In genomic region chr7:142630691-142631090, GRCm38 (mm10) we compare ENCODE assay signal across 22 mouse cellular contexts. TPM values are rescaled to one million over a fixed set of nuclear protein-coding genes. Genes with fewer than 3 reads are reported as not detected.
DNase-seq lines count a peak whose midpoint lies in the region; ATAC-seq and TF ChIP-seq lines count a peak whose summit lies in the region.
"Had no signal": no experiment of that assay in that cellular context is flagged by ENCODE, and none has a peak within 500 bp of the region (broad histone marks: within the 10 kb centered on the region; RNA-seq: fewer than 3 reads in every experiment).

No protein-coding gene starts in this region.

- TF ChIP-seq CTCF in liver, adult 2 months (IDR thresholded peaks at IDR 0.05; ENCODE audit: low read depth, low read length), result no peak
- TF ChIP-seq CTCF in stomach, postnatal 0 days (IDR thresholded peaks at IDR 0.05; ENCODE audit: low read depth), result no peak

- no peak for TF ChIP-seq POLR2A in liver, adult 2 months (IDR thresholded peaks at IDR 0.05; ENCODE audit: extremely low read depth, insufficient read depth, low read length)

- H3K79me2 ChIP-seq in liver, adult 2 months (ENCODE audit: control insufficient read depth, insufficient read depth, low read length), result no peaks in the 10 kb centered on the region

- no peak for TF ChIP-seq EP300 in stomach, postnatal 0 days (optimal IDR thresholded peaks at IDR 0.05)

- H3K27ac ChIP-seq in liver, adult 2 months (replicated peaks; ENCODE audit: insufficient read depth, low read depth, low read length), result no peak overlapping the region
- H3K27ac ChIP-seq in heart, embryonic 11.5 days (ENCODE audit: low read depth, low read length), result no peak overlapping the region
- H3K27ac ChIP-seq in stomach, postnatal 0 days (replicated peaks), result no peak overlapping the region
- H3K27ac ChIP-seq: hindbrain, embryonic 15.5 days; liver, embryonic 15.5 days had no signal

- DNase-seq in adrenal gland, postnatal 10 days, result peak; percentile 73
- DNase-seq in adrenal gland, postnatal 4 days (ENCODE audit: low spot score in 2 of 2), result no peak
- DNase-seq in liver, adult 2 months (ENCODE audit: extremely low read depth, low read depth, low spot score), result peak; percentile 92
- no peak for DNase-seq in liver
- peak; percentile 83 for DNase-seq in cerebellum, adult 11-12 months
- peak; percentile 82 to 83 for DNase-seq in cerebellum, postnatal 36 days
- DNase-seq in stomach, postnatal 0 days (ENCODE audit: low spot score), result no peak
- DNase-seq: kidney, adult 8-10 months; kidney, postnatal 36 days; thymus, postnatal 14 days had no signal

- ATAC-seq in heart, embryonic 11.5 days (replicated peaks; ENCODE audit: insufficient number of reproducible peaks, low FRiP score, low TSS enrichment), result no peak
- no peak for ATAC-seq in stomach, postnatal 0 days (ENCODE audit: low FRiP score, low TSS enrichment)

- H3K9me3 ChIP-seq in heart, embryonic 11.5 days (replicated peaks; ENCODE audit: control insufficient read depth, low read length), result no peaks in the 10 kb centered on the region
- no peaks in the 10 kb centered on the region for H3K9me3 ChIP-seq in stomach, postnatal 0 days (ENCODE audit: control insufficient read depth, low read length)
- H3K9me3 ChIP-seq: hindbrain, embryonic 15.5 days; liver, embryonic 15.5 days had no signal

- H3K9ac ChIP-seq in liver, adult 2 months (ENCODE audit: low read depth, low read length), result no peak overlapping the region
- no peak overlapping the region for H3K9ac ChIP-seq in heart, embryonic 11.5 days (ENCODE audit: low read depth, low read length)
- no peak overlapping the region for H3K9ac ChIP-seq in stomach, postnatal 0 days (ENCODE audit: low read length)
- H3K9ac ChIP-seq: hindbrain, embryonic 15.5 days; liver, embryonic 15.5 days had no signal

- H3K4me3 ChIP-seq in liver, adult 2 months (ENCODE audit: insufficient read depth, low read depth, low read length), result no peak overlapping the region
- no peak overlapping the region for H3K4me3 ChIP-seq in heart, embryonic 11.5 days (ENCODE audit: low read depth, low read length)
- H3K4me3 ChIP-seq in stomach, postnatal 0 days (ENCODE audit: low read depth, low read length), result no peak overlapping the region
- H3K4me3 ChIP-seq: erythroblast, embryonic 14.5 days; hindbrain, embryonic 15.5 days; liver, embryonic 15.5 days; myocyte had no signal

- H3K4me2 ChIP-seq in heart, embryonic 11.5 days, result no peak overlapping the region
- no peak overlapping the region for H3K4me2 ChIP-seq in stomach, postnatal 0 days (replicated peaks; ENCODE audit: low read depth)
- H3K4me2 ChIP-seq: hindbrain, embryonic 15.5 days; liver, embryonic 15.5 days; midbrain, embryonic 11.5 days had no signal

- WGBS in liver, adult 2 months, result 22% methylated on average over 10 of the region's 10 CpGs
- 69% methylated on average over 10 of the region's 10 CpGs for whole genome bisulfite sequencing in heart, embryonic 11.5 days (ENCODE audit: insufficient replicate concordance)
- 71% methylated on average over 10 of the region's 10 CpGs for WGBS in stomach, postnatal 0 days

- peaks cover 20% of the 10 kb centered on the region; the same call in 1 of the 2 replicates for H3K27me3 ChIP-seq in liver, adult 2 months (ENCODE audit: control insufficient read depth, insufficient read depth, low read length)
- 0 out of 2 replicates have a peak, but pooled peaks cover 3% of the 10 kb centered on the region for H3K27me3 ChIP-seq in heart, embryonic 11.5 days (ENCODE audit: control insufficient read depth, insufficient read depth, low read length)
- H3K27me3 ChIP-seq in stomach, postnatal 0 days (ENCODE audit: control insufficient read depth, insufficient read depth, low read length), result no peaks in the 10 kb centered on the region
- H3K27me3 ChIP-seq: hindbrain, embryonic 15.5 days; liver, embryonic 15.5 days had no signal

- H3K4me1 ChIP-seq in liver, adult 2 months (ENCODE audit: control insufficient read depth, insufficient read depth, low read length), result no peaks in the 10 kb centered on the region
- H3K4me1 ChIP-seq in heart, embryonic 11.5 days (ENCODE audit: control insufficient read depth, insufficient read depth, low read length), result no peaks in the 10 kb centered on the region
- H3K4me1 ChIP-seq in stomach, postnatal 0 days (replicated peaks; ENCODE audit: control insufficient read depth, insufficient read depth), result 0 out of 2 replicates have a peak, but pooled peaks cover 2% of the 10 kb centered on the region
- H3K4me1 ChIP-seq: hindbrain, embryonic 15.5 days; liver, embryonic 15.5 days had no signal

- H3K36me3 ChIP-seq in liver, adult 2 months (ENCODE audit: control insufficient read depth, insufficient read depth, low read length), result no peaks in the 10 kb centered on the region
- H3K36me3 ChIP-seq in heart, embryonic 11.5 days (ENCODE audit: control insufficient read depth, insufficient read depth, low read length), result no peaks in the 10 kb centered on the region
- no peaks in the 10 kb centered on the region for H3K36me3 ChIP-seq in stomach, postnatal 0 days (ENCODE audit: control insufficient read depth, insufficient read depth, low read length)
- H3K36me3 ChIP-seq: hindbrain, embryonic 15.5 days; liver, embryonic 15.5 days had no signal

RNA-seq across cellular contexts. Expression of gene Igf2, which starts 35.9 kb away (rescaled TPM):
- 1,000 to 10,000 TPM; 1,376 to 1,421 TPM for total RNA-seq in adrenal gland, postnatal 10 days (2021)
- 1,000 to 10,000 TPM in 1 of 2 experiments, 100 to 1,000 TPM in 1; 616 to 1,339 TPM for total RNA-seq in adrenal gland, postnatal 4 days (2021)
- total RNA-seq in liver, adult 2 months (2014; rRNA removed), result 0.20 and 0.37 TPM in 2 replicates
- 1.2 and 1.3 TPM in 2 replicates for polyA plus RNA-seq in liver, adult 2 months (2012; rRNA removed)
- 1,098 and 1,138 TPM in 2 replicates for polyA plus RNA-seq in heart, embryonic 11.5 days (2014; fragmentation: Nextera tagmentation; extraction: Ambion mirVana)
- 287 and 390 TPM in 2 replicates for polyA plus RNA-seq in stomach, postnatal 0 days (2015; fragmentation: Nextera tagmentation; extraction: Ambion mirVana)
- total RNA-seq: CH12.LX; granulocyte monocyte progenitor cell, adult 5-6 weeks; neutrophil, adult 5-6 weeks had no signal

RNA-seq across cellular contexts. Expression of gene Gm49394, which starts 39.1 kb away (rescaled TPM):
- total RNA-seq in adrenal gland, postnatal 10 days (2021), result under 1 TPM in 1 of 2 experiments, not detected in 1; 0.09 TPM
- under 1 TPM in 1 of 2 experiments, not detected in 1; 0.11 TPM for total RNA-seq in adrenal gland, postnatal 4 days (2021)
- total RNA-seq in liver, adult 2 months (2014; rRNA removed), result not detected in 2 replicates
- not detected in 2 replicates for polyA plus RNA-seq in liver, adult 2 months (2012; rRNA removed)
- polyA plus RNA-seq in heart, embryonic 11.5 days (2014; fragmentation: Nextera tagmentation; extraction: Ambion mirVana), result 0.16 and 0.37 TPM in 2 replicates
- polyA plus RNA-seq in stomach, postnatal 0 days (2015; fragmentation: Nextera tagmentation; extraction: Ambion mirVana), result not detected in 2 replicates
- total RNA-seq: CH12.LX; granulocyte monocyte progenitor cell, adult 5-6 weeks; neutrophil, adult 5-6 weeks had no signal
- polyA plus RNA-seq: heart, postnatal 0 days; hindbrain, embryonic 15.5 days; limb, embryonic 11.5 days; liver, embryonic 15.5 days; midbrain, embryonic 11.5 days; stomach, embryonic 14.5 days had no signal

Comparison
In these comparisons a context has a peak if more than half of its experiments do, and no peak if none do; other contexts are left out.
1. DNase-seq: peak in adrenal gland, postnatal 10 days (single experiment), liver, adult 2 months (single experiment), cerebellum, adult 11-12 months (single experiment) and cerebellum, postnatal 36 days (2 of 2); none in adrenal gland, postnatal 4 days (0 of 2), liver (single experiment) and stomach, postnatal 0 days (single experiment).
2. RNA of gene Igf2, which starts 35.9 kb away (total RNA-seq): 1,376 to 1,421 TPM in adrenal gland, postnatal 10 days and 616 to 1,339 TPM in adrenal gland, postnatal 4 days; 0.20 to 0.37 TPM in liver, adult 2 months; every median in the first group is over 100 times any median in the second.